Mouse (Mus musculus): Measurements from ENCODE around the gene Serpinc1. TPM values are rescaled to one million over a fixed set of nuclear protein-coding genes. Genes with fewer than 3 reads are reported as not detected.

The Serpinc1 gene
- polyA plus RNA-seq, 2 experiments from 2014 or later: 15.0 to 16.9 TPM

Other genes starting within 250 kb of the Serpinc1 start
- gene Rabgap1l, start 185.4 kb upstream of the Serpinc1 start, polyA plus RNA-seq (2017; shearing (Covaris generic)): 100 to 1,000 TPM; 268 to 348 TPM
- gene Rc3h1, start 72.2 kb upstream of the Serpinc1 start, polyA plus RNA-seq (2017; shearing (Covaris generic)): 10 to 100 TPM; 13.1 to 14.3 TPM
- gene Zbtb37, start 56.3 kb downstream of the Serpinc1 start, polyA plus RNA-seq (2017; shearing (Covaris generic)): 10 to 100 TPM in 1 of 2 experiments, 1 to 10 TPM in 1; 8.3 to 11.0 TPM
- gene Dars2, start 92.1 kb downstream of the Serpinc1 start, polyA plus RNA-seq (2017; shearing (Covaris generic)): 10 to 100 TPM; 11.3 to 25.7 TPM
- 10 to 100 TPM; 17.1 to 18.1 TPM for gene Cenpl, start 92.1 kb downstream of the Serpinc1 start, polyA plus RNA-seq (2017; shearing (Covaris generic))
- 10 to 100 TPM; 36.2 to 40.5 TPM for gene Klhl20, start 152.9 kb downstream of the Serpinc1 start, polyA plus RNA-seq (2017; shearing (Covaris generic))
- gene Ankrd45, start 164.1 kb downstream of the Serpinc1 start, polyA plus RNA-seq (2017; shearing (Covaris generic)): not detected
- gene Tex50, start 180.7 kb downstream of the Serpinc1 start, polyA plus RNA-seq (2017; shearing (Covaris generic)): not detected

Measured in CD4-positive, CD25-positive, alpha-beta regulatory T cell, adult 4 months (primary cell).